Mouse (Mus musculus) heart, postnatal 14 days (tissue): ENCODE measurements around the gene Trappc2l. TPM values are rescaled to one million over a fixed set of nuclear protein-coding genes. Genes with fewer than 3 reads are reported as not detected.

ENCODE experiments used
- DNase-seq, 2 experiments: peaks; one replicate each; pipeline ENCODE4 v3.0.0; 2021 to 2022
- intact Hi-C: fragments of 180-260 bp; cut with DNase I; formaldehyde crosslinking; loops from one replicate; pipeline ENCODE4 v1.15.1; 2025
- total RNA-seq, 2 experiments: library from RNA; stranded (reverse); gene quantifications; 2 replicates each; pipeline ENCODE4 v1.2.3; 2021

The Trappc2l gene
- total RNA-seq, 2 experiments from 2014 or later: 45.9 to 57.2 TPM

- DNase-seq: no peak
- intact Hi-C loops: no loop called here
Observed at GRCm38 (mm10) chr8:122577116-122577515, 34.3 kb upstream of the Trappc2l start.

- intact Hi-C loops: no loop called here
- no peak for DNase-seq
Observed at GRCm38 (mm10) chr8:122579196-122579595, 32.2 kb upstream of the Trappc2l start.

- intact Hi-C loops: no loop called here
- no peak for DNase-seq
Observed at GRCm38 (mm10) chr8:122580926-122581325, 30.5 kb upstream of the Trappc2l start.

GRCm38 (mm10) chr8:122584981-122585380, 26.5 kb upstream of the Trappc2l start:
- DNase-seq: no peak
- intact Hi-C loops: no loop called here

GRCm38 (mm10) chr8:122585411-122585891, 26.0 kb upstream of the Trappc2l start:
- no peak for DNase-seq
- intact Hi-C loops: no loop called here

- no peak for DNase-seq
- intact Hi-C loops: no loop called here
Observed at GRCm38 (mm10) chr8:122586171-122586570, 25.3 kb upstream of the Trappc2l start.

- no peak for DNase-seq
- intact Hi-C loops: no loop called here
Observed at GRCm38 (mm10) chr8:122586749-122587148, 24.7 kb upstream of the Trappc2l start.

- no peak for DNase-seq
- intact Hi-C loops: no loop called here
Observed at GRCm38 (mm10) chr8:122593240-122593639, 18.2 kb upstream of the Trappc2l start.

- DNase-seq: no peak
- intact Hi-C loops: no loop called here
Observed at GRCm38 (mm10) chr8:122593783-122594507, 17.5 kb upstream of the Trappc2l start.

- intact Hi-C loops: no loop called here
- DNase-seq: no peak
Observed at GRCm38 (mm10) chr8:122596031-122596430, 15.4 kb upstream of the Trappc2l start.

GRCm38 (mm10) chr8:122600666-122601065, 10.8 kb upstream of the Trappc2l start:
- intact Hi-C loops: no loop called here
- no peak for DNase-seq

GRCm38 (mm10) chr8:122604640-122605039, 6.8 kb upstream of the Trappc2l start:
- intact Hi-C loops: no loop called here
- DNase-seq: no peak

GRCm38 (mm10) chr8:122605367-122605766, 6.1 kb upstream of the Trappc2l start:
- DNase-seq: no peak
- intact Hi-C loops: no loop called here

GRCm38 (mm10) chr8:122606810-122607209, 4.6 kb upstream of the Trappc2l start:
- intact Hi-C loops: no loop called here
- DNase-seq: no peak

- no peak for DNase-seq
- intact Hi-C loops: loop anchor here (10.0 kb wide), 1 partner anchor 595 kb away; no protein-coding TSS in a partner anchor
Observed at GRCm38 (mm10) chr8:122610209-122610608, 1.2 kb upstream of the Trappc2l start.

- peak in 1 of 2 experiments; percentile 25 for DNase-seq
- intact Hi-C loops: loop anchor here (10.0 kb wide), 1 partner anchor 594 kb away; no protein-coding TSS in a partner anchor
Observed at GRCm38 (mm10) chr8:122610612-122611277, 695 bp upstream of the Trappc2l start.

- DNase-seq: peak in 1 of 2 experiments; percentile 42
- intact Hi-C loops: loop anchor here (10.0 kb wide), 1 partner anchor 588 kb away; no protein-coding TSS in a partner anchor
Observed at GRCm38 (mm10) chr8:122616181-122616905, 4.9 kb downstream of the Trappc2l start.

GRCm38 (mm10) chr8:122617947-122618546, 6.6 kb downstream of the Trappc2l start:
- intact Hi-C loops: loop anchor here (1.0 to 10.0 kb wide), 3 partner anchors 61 to 587 kb away; no protein-coding TSS in a partner anchor
- DNase-seq: peak; percentile 86 to 93

- intact Hi-C loops: loop anchor here (1.0 to 10.0 kb wide), 3 partner anchors 60 to 586 kb away; no protein-coding TSS in a partner anchor
- no peak for DNase-seq
Observed at GRCm38 (mm10) chr8:122618660-122619378, 7.4 kb downstream of the Trappc2l start.

- DNase-seq: no peak
- intact Hi-C loops: no loop called here
Observed at GRCm38 (mm10) chr8:122620446-122620845, 9.0 kb downstream of the Trappc2l start.
